Mouse (Mus musculus) T-helper 2 cell (primary cell): ENCODE measurements around the gene Mc3r.

ENCODE experiments used
- in situ Hi-C: fragments of 300-600 bp; cut with MboI, MseI; formaldehyde crosslinking; loops from one replicate; pipeline ENCODE4 v1.15.1; 2025; ENCODE audit warnings: high pct_unique_total_duplicates

Mc3r gene

GRCm38 (mm10) chr2:172248106-172248764 lies at the start of gene Mc3r:
TSS of gene Mc3r (plus strand) at chr2:172248492.
- in situ Hi-C loops, result no loop called here

- in situ Hi-C loops, result no loop called here
Observed at GRCm38 (mm10) chr2:172201998-172202780, 46.1 kb upstream of the Mc3r start.

GRCm38 (mm10) chr2:172207003-172207402 lies 41.3 kb upstream of the Mc3r start:
- in situ Hi-C loops, result no loop called here

- in situ Hi-C loops, result no loop called here
Observed at GRCm38 (mm10) chr2:172213480-172213879, 34.8 kb upstream of the Mc3r start.

GRCm38 (mm10) chr2:172214336-172214735 lies 34.0 kb upstream of the Mc3r start:
- in situ Hi-C loops, result no loop called here

- in situ Hi-C loops, result loop anchor here (5.0 kb wide), 1 partner anchor 1338 kb away; no protein-coding TSS in a partner anchor
Observed at GRCm38 (mm10) chr2:172215508-172216162, 32.7 kb upstream of the Mc3r start.

- in situ Hi-C loops, result loop anchor here (5.0 kb wide), 1 partner anchor 1339 kb away; no protein-coding TSS in a partner anchor
Observed at GRCm38 (mm10) chr2:172216163-172216915, 32.0 kb upstream of the Mc3r start.

- in situ Hi-C loops, result loop anchor here (5.0 kb wide), 1 partner anchor 1341 kb away; no protein-coding TSS in a partner anchor
Observed at GRCm38 (mm10) chr2:172217886-172218285, 30.4 kb upstream of the Mc3r start.

- in situ Hi-C loops, result loop anchor here (5.0 kb wide), 1 partner anchor 1342 kb away; no protein-coding TSS in a partner anchor
Observed at GRCm38 (mm10) chr2:172219186-172219585, 29.1 kb upstream of the Mc3r start.

- in situ Hi-C loops, result loop anchor here (10.0 kb wide), 1 partner anchor 283 kb away; no protein-coding TSS in a partner anchor
Observed at GRCm38 (mm10) chr2:172221656-172222393, 26.5 kb upstream of the Mc3r start.

- in situ Hi-C loops, result loop anchor here (10.0 kb wide), 1 partner anchor 282 kb away; no protein-coding TSS in a partner anchor
Observed at GRCm38 (mm10) chr2:172222394-172222785, 25.9 kb upstream of the Mc3r start.

- in situ Hi-C loops, result loop anchor here (10.0 kb wide), 1 partner anchor 282 kb away; no protein-coding TSS in a partner anchor
Observed at GRCm38 (mm10) chr2:172222891-172223290, 25.4 kb upstream of the Mc3r start.

- in situ Hi-C loops, result loop anchor here (10.0 kb wide), 1 partner anchor 281 kb away; no protein-coding TSS in a partner anchor
Observed at GRCm38 (mm10) chr2:172223451-172224200, 24.7 kb upstream of the Mc3r start.

GRCm38 (mm10) chr2:172226945-172227344 lies 21.3 kb upstream of the Mc3r start:
- in situ Hi-C loops, result loop anchor here (10.0 kb wide), 1 partner anchor 278 kb away; no protein-coding TSS in a partner anchor

GRCm38 (mm10) chr2:172227808-172228207 lies 20.5 kb upstream of the Mc3r start:
- in situ Hi-C loops, result loop anchor here (10.0 kb wide), 1 partner anchor 277 kb away; no protein-coding TSS in a partner anchor

GRCm38 (mm10) chr2:172229190-172229589 lies 19.1 kb upstream of the Mc3r start:
- in situ Hi-C loops, result loop anchor here (10.0 kb wide), 1 partner anchor 276 kb away; no protein-coding TSS in a partner anchor

- in situ Hi-C loops, result no loop called here
Observed at GRCm38 (mm10) chr2:172230126-172230525, 18.2 kb upstream of the Mc3r start.

- in situ Hi-C loops, result no loop called here
Observed at GRCm38 (mm10) chr2:172238220-172238619, 10.1 kb upstream of the Mc3r start.

GRCm38 (mm10) chr2:172241031-172241430 lies 7.3 kb upstream of the Mc3r start:
- in situ Hi-C loops, result no loop called here
